Mouse (Mus musculus) CH12.LX (cell line): ENCODE data around the gene Mtf1. TPM values are rescaled to one million over a fixed set of nuclear protein-coding genes. Genes with fewer than 3 reads are reported as not detected.

Experiments
- DNase-seq: peaks from one replicate; pipeline ENCODE4 v3.0.0-alpha.2; 2013; ENCODE audit errors: extremely low read depth
- H3K27ac ChIP-seq: 2 replicates; pipeline ENCODE4 v1.5.1; 2012; ENCODE audit warnings: low read depth, mild to moderate bottlenecking, control low read depth, moderate library complexity; ENCODE audit not compliant: insufficient read depth
- H3K27me3 ChIP-seq: replicated peaks from 2 replicates; pipeline ENCODE3; 2012; ENCODE audit warnings: inconsistent platforms
- H3K36me3 ChIP-seq, 2 experiments: replicated peaks in 1 of 2; 2 replicates each; pipeline versions ENCODE3 to v1.6.1; 2012; ENCODE audit warnings: inconsistent platforms in 1 of 2, low read length in 1 of 2, mild to moderate bottlenecking in 1 of 2, mixed read lengths in 1 of 2, moderate library complexity in 1 of 2; ENCODE audit not compliant: control insufficient read depth in 1 of 2, insufficient read depth in 1 of 2
- H3K4me1 ChIP-seq, 2 experiments: 2 replicates each; pipeline ENCODE4 v1.6.1; 2012; ENCODE audit warnings: inconsistent platforms in 1 of 2, moderate library complexity in 1 of 2; ENCODE audit not compliant: insufficient read depth in 2 of 2, control insufficient read depth in 1 of 2
- H3K4me2 ChIP-seq: 2 replicates; pipeline ENCODE4 v1.6.1; 2012; ENCODE audit warnings: low read depth, mild to moderate bottlenecking, control low read depth; ENCODE audit not compliant: poor library complexity, insufficient read depth, severe bottlenecking
- H3K4me3 ChIP-seq, 3 experiments: fragments of 150-350 bp in 1 of 3; sonication (generic) in 1 of 3; replicated peaks in 1 of 3; 2 replicates each; pipeline versions ENCODE3 to v1.5.1; 2011 to 2012; ENCODE audit warnings: low read depth in 2 of 3, low read length in 2 of 3, mild to moderate bottlenecking in 2 of 3, moderate library complexity in 2 of 3, control low read depth in 1 of 3, improper control_type of control experiment in 1 of 3, inconsistent platforms in 1 of 3, mixed read lengths in 1 of 3; ENCODE audit not compliant: poor library complexity in 1 of 3
- H3K79me2 ChIP-seq: replicated peaks from 2 replicates; pipeline ENCODE4 v1.6.1; 2012; ENCODE audit warnings: mild to moderate bottlenecking, moderate library complexity; ENCODE audit not compliant: control insufficient read depth, poor library complexity, insufficient read depth, severe bottlenecking; ENCODE audit errors: extremely low read depth
- H3K9ac ChIP-seq: 2 replicates; pipeline ENCODE4 v1.6.1; 2012; ENCODE audit warnings: low read depth, mild to moderate bottlenecking, control low read depth, moderate library complexity; ENCODE audit not compliant: insufficient read depth
- H3K9me3 ChIP-seq: replicated peaks from 2 replicates; pipeline ENCODE3; 2012; ENCODE audit warnings: low read length, inconsistent platforms, mixed read lengths
- CHD1 ChIP-seq: IDR thresholded peaks from 2 replicates; pipeline ENCODE4 v1.6.1; 2012; ENCODE audit warnings: low read depth, low read length, improper control_type of control experiment, inconsistent platforms
- ELF1 ChIP-seq: IDR thresholded peaks from 2 replicates; pipeline ENCODE4 v1.6.1; 2014; ENCODE audit warnings: low read depth, mild to moderate bottlenecking, inconsistent platforms, low read length, improper control_type of control experiment
- ETS1 ChIP-seq: conservative IDR thresholded peaks from 2 replicates; pipeline ENCODE4 v1.6.1; 2012; ENCODE audit warnings: low read depth, mild to moderate bottlenecking, inconsistent platforms, low read length, improper control_type of control experiment, moderate library complexity
- GABPA ChIP-seq: IDR thresholded peaks from 2 replicates; pipeline ENCODE4 v1.6.1; 2012; ENCODE audit warnings: low read depth, low read length, improper control_type of control experiment, inconsistent platforms; ENCODE audit not compliant: insufficient replicate concordance
- IRF4 ChIP-seq: IDR thresholded peaks from 2 replicates; pipeline ENCODE4 v1.6.1; 2014; ENCODE audit warnings: low read depth, mild to moderate bottlenecking, inconsistent platforms, low read length, improper control_type of control experiment
- JUN ChIP-seq: IDR thresholded peaks from 2 replicates; pipeline ENCODE4 v1.6.1; 2011; ENCODE audit warnings: low read depth, mild to moderate bottlenecking, low read length, improper control_type of control experiment, moderate library complexity; ENCODE audit not compliant: insufficient read depth
- JUND ChIP-seq: conservative IDR thresholded peaks from 2 replicates; pipeline ENCODE4 v1.6.1; 2011; ENCODE audit warnings: low read depth, low read length, improper control_type of control experiment
- KAT2A ChIP-seq: IDR thresholded peaks from 2 replicates; pipeline ENCODE4 v1.6.1; 2012; ENCODE audit warnings: low read length, improper control_type of control experiment, inconsistent platforms; ENCODE audit not compliant: insufficient replicate concordance
- MAFK ChIP-seq: IDR thresholded peaks from 2 replicates; pipeline ENCODE4 v1.6.1; 2011; ENCODE audit warnings: low read length, improper control_type of control experiment; ENCODE audit not compliant: insufficient replicate concordance
- MAZ ChIP-seq: IDR thresholded peaks from 2 replicates; pipeline ENCODE4 v1.6.1; 2012; ENCODE audit warnings: low read depth, mild to moderate bottlenecking, inconsistent platforms, low read length, improper control_type of control experiment, moderate library complexity
- MEF2A ChIP-seq: IDR thresholded peaks from 2 replicates; pipeline ENCODE4 v1.6.1; 2014; ENCODE audit warnings: low read depth, mild to moderate bottlenecking, inconsistent platforms, low read length, improper control_type of control experiment, borderline replicate concordance
- MXI1 ChIP-seq: IDR thresholded peaks from 2 replicates; pipeline ENCODE4 v1.6.1; 2011; ENCODE audit warnings: mild to moderate bottlenecking, low read depth, low read length, improper control_type of control experiment
- MYC ChIP-seq: IDR thresholded peaks from 2 replicates; pipeline ENCODE4 v1.6.1; 2011; ENCODE audit warnings: low read depth, mild to moderate bottlenecking, improper control_type of control experiment, low read length
- PAX5 ChIP-seq: IDR thresholded peaks from 2 replicates; pipeline ENCODE4 v1.6.1; 2012; ENCODE audit warnings: low read length, inconsistent platforms, mixed read lengths
- POLR2A ChIP-seq: IDR thresholded peaks from 2 replicates; pipeline ENCODE4 v1.6.1; 2011; ENCODE audit warnings: low read depth, mild to moderate bottlenecking, improper control_type of control experiment, low read length
- POLR2AphosphoS2 ChIP-seq: IDR thresholded peaks from 2 replicates; pipeline ENCODE4 v1.6.1; 2011; ENCODE audit warnings: low read depth, low read length, improper control_type of control experiment
- SIN3A ChIP-seq: IDR thresholded peaks from 2 replicates; pipeline ENCODE4 v1.6.1; 2012; ENCODE audit warnings: low read length, improper control_type of control experiment, inconsistent platforms
- TBP ChIP-seq: conservative IDR thresholded peaks from 2 replicates; pipeline ENCODE4 v1.6.1; 2011; ENCODE audit warnings: low read depth, low read length, improper control_type of control experiment
- ZKSCAN1 ChIP-seq: IDR thresholded peaks from 2 replicates; pipeline ENCODE4 v1.6.1; 2012; ENCODE audit warnings: low read depth, inconsistent platforms, low read length, improper control_type of control experiment, borderline replicate concordance
- ZNF384 ChIP-seq: IDR thresholded peaks from 2 replicates; pipeline ENCODE4 v1.6.1; 2012; ENCODE audit warnings: low read depth, low read length, improper control_type of control experiment, inconsistent platforms
- dilution Hi-C: fragments of 300-500 bp; cut with MboI; formaldehyde crosslinking; loops from 2 replicates; pipeline ENCODE4 v1.14.3; 2020; ENCODE audit warnings: low sequenced_read_pairs; ENCODE audit not compliant: extremely low pct_unique_long_range_greater_than_20kb, extremely low pct_ligation_motif_present
- in situ Hi-C: fragments of 300-500 bp; cut with MboI; formaldehyde crosslinking; loops from 3 replicates; pipeline ENCODE4 v1.14.3; 2019; ENCODE audit warnings: low sequenced_read_pairs, low pct_ligation_motif_present, low pct_unique_long_range_greater_than_20kb, mixed read lengths
- polyA plus RNA-seq: library from polyadenylated mRNA; unstranded; fragments of >175 nt; gene quantifications from 2 replicates; pipeline ENCODE4 v1.2.1, GENCODE M21; 2012; ENCODE audit warnings: low read depth; ENCODE audit not compliant: insufficient read length
- total RNA-seq, 2 experiments: library from RNA; depleted of rRNA; stranded (reverse); fragments of 300-350 nt in 1 of 2; fragments of >200 nt in 1 of 2; gene quantifications; 2 replicates each; pipeline ENCODE4 v1.2.3; 2012 to 2014

The Mtf1 gene
- total and polyA plus RNA-seq, 3 experiments, result 6.8 to 19.8 (median 9.8) TPM

- H3K27me3 ChIP-seq, result no peaks in the 10 kb centered on the region
- H3K4me2 ChIP-seq, result no peak overlapping the region
- in situ Hi-C loops (no loop called here), dilution Hi-C loops (no loop called here)
- H3K9me3 ChIP-seq, result no peaks in the 10 kb centered on the region
- no peak overlapping the region for H3K27ac ChIP-seq
- no peak overlapping the region for H3K9ac ChIP-seq
- peaks cover 48 to 90% of the 10 kb centered on the region in 2 experiments for H3K36me3 ChIP-seq
- peaks cover 0 to 40% of the 10 kb centered on the region in 2 experiments; a peak in 2 of 4 replicates for H3K4me1 ChIP-seq
- no peak for DNase-seq
- no peak overlapping the region for H3K4me3 ChIP-seq
- H3K79me2 ChIP-seq, result peaks cover 23% of the 10 kb centered on the region
- TF ChIP-seq SIN3A, result no peak
- TF ChIP-seq JUN, result no peak
- TF ChIP-seq PAX5, result no peak
- no peak for TF ChIP-seq JUND
- TF ChIP-seq TBP, result no peak
- no peak for TF ChIP-seq POLR2A
- TF ChIP-seq MAZ, result no peak
- TF ChIP-seq GABPA, result no peak
- TF ChIP-seq ZNF384, result no peak
Measured at GRCm38 (mm10) chr4:124817803-124818202, 15.9 kb downstream of the Mtf1 start.

DNA sequence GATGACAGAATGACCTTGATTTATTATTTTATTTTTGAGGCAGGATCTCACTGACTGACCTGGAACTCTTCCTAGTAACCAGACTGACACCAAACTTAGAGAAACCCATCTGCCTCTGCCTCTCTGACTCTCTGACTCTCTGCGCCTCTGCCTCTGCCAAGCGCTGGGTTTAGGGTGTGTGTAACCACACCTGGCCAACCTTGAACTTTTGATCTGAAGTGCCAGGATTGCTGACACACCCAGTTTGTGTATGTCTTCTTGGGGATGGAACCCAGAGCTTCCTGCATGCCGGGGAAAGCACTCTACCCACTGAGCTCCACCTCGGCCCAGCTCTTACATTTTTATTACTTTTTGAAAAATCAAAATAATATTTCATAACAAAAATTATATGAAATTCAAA, 16.9 kb downstream of the Mtf1 start:
- Histone ChIP-seq H3K27me3 (no peaks in the 10 kb centered on the region), H3K27ac (no peak overlapping the region), H3K9ac (no peak overlapping the region), H3K79me2 (peaks cover 18% of the 10 kb centered on the region), H3K4me1 (peaks cover 0 to 35% of the 10 kb centered on the region in 2 experiments; a peak in 2 of 4 replicates), H3K9me3 (no peaks in the 10 kb centered on the region), H3K36me3 (peaks cover 58 to 92% of the 10 kb centered on the region in 2 experiments), H3K4me2 (no peak overlapping the region), H3K4me3 (no peak overlapping the region)
- TF ChIP-seq MYC (no peak), CHD1 (no peak), IRF4 (no peak), ZKSCAN1 (no peak), KAT2A (no peak), MXI1 (no peak), POLR2A (no peak), POLR2AphosphoS2 (no peak), MEF2A (no peak), MAFK (no peak), ELF1 (no peak), MAZ (no peak), ETS1 (no peak)
- dilution Hi-C loops, result no loop called here
- DNase-seq, result no peak
- in situ Hi-C loops, result no loop called here
